Mouse (Mus musculus) erythroblast, embryonic 14.5 days (primary cell): Measurements from ENCODE around the gene Rabgap1l. TPM values are rescaled to one million over a fixed set of nuclear protein-coding genes. Genes with fewer than 3 reads are reported as not detected.
"Not testable (repeated sequence)": the region's sequence is repeated elsewhere in the genome, so short reads cannot be mapped to it uniquely, and the experiment has no call there.

Experiments used
- H3K27me3 ChIP-seq: 2 replicates; pipeline ENCODE4 v1.6.1; 2012; ENCODE audit warnings: inconsistent platforms; ENCODE audit not compliant: control insufficient read depth
- H3K36me3 ChIP-seq: 2 replicates; pipeline ENCODE4 v1.6.1; 2012; ENCODE audit warnings: mild to moderate bottlenecking, inconsistent platforms; ENCODE audit not compliant: control insufficient read depth
- H3K4me1 ChIP-seq: 2 replicates; pipeline ENCODE4 v1.6.1; 2012; ENCODE audit warnings: inconsistent platforms; ENCODE audit not compliant: control insufficient read depth
- H3K4me3 ChIP-seq: replicated peaks from 2 replicates; pipeline ENCODE3; 2012; ENCODE audit warnings: moderate library complexity, mild to moderate bottlenecking, inconsistent platforms
- H3K9me3 ChIP-seq: 2 replicates; pipeline ENCODE4 v1.6.1; 2012; ENCODE audit warnings: low read length, inconsistent platforms, mixed read lengths; ENCODE audit not compliant: control insufficient read depth
- GATA1 ChIP-seq: IDR thresholded peaks from 2 replicates; pipeline ENCODE4 v1.6.1; 2012; ENCODE audit warnings: low read length, inconsistent platforms, mixed read lengths
- TAL1 ChIP-seq: IDR thresholded peaks from 3 replicates; pipeline ENCODE4 v1.6.1; 2012; ENCODE audit warnings: low read length, inconsistent platforms, mixed read lengths
- polyA plus RNA-seq: library from polyadenylated mRNA; stranded (reverse); fragments of >175 nt; gene quantifications from 2 replicates; pipeline ENCODE4 v1.2.3, GENCODE M21; 2012

Rabgap1l gene
- polyA plus RNA-seq, 1 experiment, result 1.0 TPM

DNA sequence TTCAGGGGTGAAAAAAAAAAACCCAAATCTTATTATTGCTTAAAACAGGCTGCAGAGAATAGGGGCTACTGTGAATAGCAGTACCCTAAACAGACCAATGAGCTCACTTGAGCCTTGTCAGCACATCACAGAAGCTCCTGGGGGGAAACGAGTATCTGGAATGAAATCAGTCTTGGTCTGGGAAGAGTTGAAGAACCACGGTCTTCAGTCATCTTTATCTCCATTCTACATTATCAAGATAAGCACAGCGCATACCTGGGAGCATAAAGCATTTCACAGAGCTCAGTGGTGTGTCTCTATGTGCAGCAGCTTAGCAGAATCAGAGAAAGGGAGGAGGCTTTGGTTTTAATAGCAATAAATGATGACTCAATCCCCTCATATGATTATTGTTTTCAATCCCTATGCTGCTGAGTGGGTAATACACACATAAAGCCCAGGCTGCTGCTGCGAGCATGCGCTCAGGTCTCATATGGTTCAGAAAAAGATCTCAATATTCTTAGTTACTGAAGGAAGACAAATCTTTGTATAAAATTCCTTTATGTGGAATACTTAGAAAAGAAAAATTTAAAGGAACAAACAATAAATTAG is 505.9 kb downstream of the Rabgap1l start:
- no peaks in the 10 kb centered on the region; the same call in 1 of the 2 replicates for H3K36me3 ChIP-seq
- H3K27me3 ChIP-seq, result no peaks in the 10 kb centered on the region
- TF ChIP-seq TAL1, result no peak
- no peak for TF ChIP-seq GATA1
- H3K4me1 ChIP-seq, result peaks cover 35% of the 10 kb centered on the region
- H3K9me3 ChIP-seq, result no peaks in the 10 kb centered on the region
- H3K4me3 ChIP-seq, result no peak overlapping the region

DNA sequence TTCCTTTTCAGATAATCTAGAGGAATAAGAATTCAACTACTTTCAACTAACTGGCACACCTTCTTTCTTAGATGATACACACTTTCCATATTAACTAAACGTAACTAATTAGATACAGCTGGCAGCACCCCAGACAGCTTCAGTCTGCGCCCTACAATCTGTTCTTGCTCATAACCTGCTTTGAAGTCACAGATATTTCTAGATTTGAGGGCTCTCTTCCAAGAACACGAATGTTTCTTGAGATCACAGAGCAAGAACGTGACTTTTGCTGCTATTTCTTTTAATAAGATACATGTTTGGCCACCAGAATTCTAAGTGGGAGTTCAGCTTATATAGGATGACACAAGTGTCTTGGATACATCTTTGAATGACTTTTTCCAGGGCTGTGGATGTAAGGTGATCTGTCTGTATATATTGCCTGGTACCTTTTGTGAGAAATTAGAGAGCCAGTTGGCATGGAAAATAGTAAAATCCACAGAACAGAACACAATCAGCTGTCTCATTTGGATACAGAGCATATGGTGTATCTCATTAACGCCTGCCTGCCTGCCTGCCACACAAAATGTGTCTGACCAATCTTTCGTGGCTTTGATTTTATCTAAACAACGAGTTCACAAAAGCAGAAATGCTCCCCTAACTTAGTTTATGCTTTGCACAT is 506.5 kb downstream of the Rabgap1l start:
- Histone ChIP-seq H3K4me3 (no peak overlapping the region), H3K4me1 (peaks cover 41% of the 10 kb centered on the region), H3K36me3 (no peaks in the 10 kb centered on the region; the same call in 1 of the 2 replicates), H3K27me3 (no peaks in the 10 kb centered on the region), H3K9me3 (no peaks in the 10 kb centered on the region)
- no peak for TF ChIP-seq GATA1
- no peak for TF ChIP-seq TAL1

DNA sequence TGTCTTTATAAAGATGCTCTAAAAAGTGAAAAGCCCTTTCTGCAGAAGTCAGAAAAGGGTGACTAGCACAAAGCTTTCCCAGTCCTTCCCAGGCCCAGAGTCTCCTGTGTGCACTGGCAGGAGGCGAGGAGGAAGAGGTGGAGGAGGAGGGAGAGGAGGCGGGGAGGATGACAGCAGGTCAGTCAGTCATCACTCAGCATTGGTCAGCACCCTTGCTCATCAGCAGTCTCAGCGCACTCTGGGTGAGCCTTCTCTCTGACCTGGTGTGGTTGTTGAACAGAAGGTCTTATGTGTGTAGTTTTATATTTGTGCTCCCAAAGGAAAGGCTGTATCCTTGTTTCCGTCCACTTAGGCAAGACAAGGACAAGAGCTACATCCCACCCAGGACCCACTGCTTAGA is 508.8 kb downstream of the Rabgap1l start:
- Histone ChIP-seq H3K36me3 (no peaks in the 10 kb centered on the region; the same call in 1 of the 2 replicates), H3K4me3 (no peak overlapping the region), H3K4me1 (peaks cover 56% of the 10 kb centered on the region)

DNA sequence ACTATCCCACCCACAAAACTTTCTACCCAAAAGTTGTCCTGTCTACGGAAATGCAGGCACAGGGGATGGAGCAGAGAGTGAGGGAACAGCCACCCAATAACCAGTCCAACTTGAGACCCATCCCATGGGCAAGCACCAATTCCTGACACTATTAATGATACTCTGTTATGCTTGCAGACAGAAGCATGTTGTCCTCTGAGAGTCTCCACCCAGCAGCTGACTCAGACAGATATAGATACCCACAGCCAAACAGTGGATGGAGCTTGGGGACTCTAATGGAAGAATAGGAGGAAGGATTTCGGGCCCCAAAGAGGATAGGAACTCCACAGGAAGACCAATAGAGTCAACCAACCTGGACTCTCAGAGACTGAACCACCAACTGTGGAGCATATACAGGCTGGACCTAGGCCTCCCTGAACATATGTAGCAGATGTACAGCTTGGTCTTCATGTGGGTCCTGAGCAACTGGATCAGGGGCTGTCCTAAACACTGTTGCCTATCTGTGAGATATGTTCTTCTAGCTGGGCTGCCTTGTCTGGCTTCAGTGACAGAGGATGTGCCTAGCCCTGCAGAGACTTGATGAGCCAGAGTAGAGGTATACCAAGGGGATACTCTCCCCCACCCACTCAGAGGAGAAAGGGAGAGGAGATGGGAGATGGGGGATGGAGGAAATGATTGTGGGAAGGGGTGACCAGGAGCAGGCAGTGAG is 510.7 kb downstream of the Rabgap1l start:
- not testable (repeated sequence) for H3K9me3 ChIP-seq, H3K27me3 ChIP-seq, H3K36me3 ChIP-seq, H3K4me3 ChIP-seq
- H3K4me1 ChIP-seq, result peaks cover 59% of the 10 kb centered on the region

More for the DNA sequence above, 508.8 kb downstream of the Rabgap1l start:
- H3K27me3 ChIP-seq, result no peaks in the 10 kb centered on the region
- TF ChIP-seq GATA1, result no peak
- no peak for TF ChIP-seq TAL1
- no peaks in the 10 kb centered on the region for H3K9me3 ChIP-seq

DNA sequence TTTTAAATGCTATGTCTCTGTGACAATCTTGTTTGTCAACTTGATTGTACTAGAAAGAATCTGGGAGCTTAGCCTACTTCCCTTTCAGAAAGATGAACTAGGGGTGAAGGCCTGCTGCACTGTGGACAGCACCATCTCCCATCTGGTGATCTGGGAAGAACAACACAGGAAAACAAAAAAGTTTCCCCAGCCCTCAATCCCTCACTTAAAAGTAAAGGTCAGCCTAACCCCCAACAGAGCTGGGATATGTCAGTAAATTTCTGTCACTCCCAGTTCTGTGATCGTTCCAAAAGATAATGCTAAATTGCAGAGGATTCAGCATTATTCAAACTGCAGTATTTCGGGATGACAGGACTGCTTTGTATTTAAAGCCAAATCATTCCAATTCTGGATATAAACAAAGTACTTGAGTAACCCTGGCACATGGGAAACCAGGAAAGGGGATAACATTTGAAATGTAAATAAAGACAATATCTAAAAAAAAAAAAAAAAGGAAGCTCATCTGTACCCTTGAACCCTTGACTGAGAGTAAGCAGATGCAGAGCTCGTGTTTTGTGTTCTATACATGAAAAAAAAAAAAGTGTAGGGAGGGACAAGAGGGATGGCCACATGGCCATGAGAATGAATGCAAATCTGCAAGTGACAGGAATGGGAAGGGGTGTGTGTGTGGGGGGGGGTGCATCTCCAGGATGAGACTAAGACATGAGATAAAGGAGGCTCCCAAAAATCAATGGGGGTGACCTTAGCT is 511.5 kb downstream of the Rabgap1l start:
- Histone ChIP-seq H3K4me3 (no peak overlapping the region), H3K4me1 (peaks cover 53% of the 10 kb centered on the region), H3K27me3 (no peaks in the 10 kb centered on the region), H3K36me3 (no peaks in the 10 kb centered on the region; the same call in 1 of the 2 replicates), H3K9me3 (no peaks in the 10 kb centered on the region)
- TF ChIP-seq TAL1 (no peak), GATA1 (no peak)

DNA sequence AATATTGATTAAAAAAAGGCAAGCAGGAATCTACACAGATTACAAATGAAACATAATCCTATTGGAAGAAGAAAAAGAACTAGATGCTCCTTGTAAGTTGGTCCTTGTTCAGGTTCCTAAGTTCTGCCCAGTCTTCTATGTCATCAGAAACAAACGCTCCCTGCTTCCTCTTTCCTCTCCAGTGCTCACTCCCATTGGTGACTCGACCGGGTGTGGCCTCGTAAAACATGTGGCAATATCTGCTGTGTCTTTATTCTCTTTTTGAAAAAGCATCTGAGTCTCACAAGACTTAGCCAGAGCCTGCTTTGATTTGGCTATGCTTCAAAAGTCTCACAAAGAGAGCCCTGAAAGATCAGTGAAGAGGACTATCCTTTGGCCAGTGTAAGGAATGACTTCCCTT is 512.4 kb downstream of the Rabgap1l start:
- Histone ChIP-seq H3K36me3 (no peaks in the 10 kb centered on the region; the same call in 1 of the 2 replicates), H3K9me3 (no peaks in the 10 kb centered on the region), H3K27me3 (no peaks in the 10 kb centered on the region), H3K4me1 (peaks cover 49% of the 10 kb centered on the region), H3K4me3 (no peak overlapping the region)
- TF ChIP-seq TAL1, result no peak
- TF ChIP-seq GATA1, result no peak

DNA sequence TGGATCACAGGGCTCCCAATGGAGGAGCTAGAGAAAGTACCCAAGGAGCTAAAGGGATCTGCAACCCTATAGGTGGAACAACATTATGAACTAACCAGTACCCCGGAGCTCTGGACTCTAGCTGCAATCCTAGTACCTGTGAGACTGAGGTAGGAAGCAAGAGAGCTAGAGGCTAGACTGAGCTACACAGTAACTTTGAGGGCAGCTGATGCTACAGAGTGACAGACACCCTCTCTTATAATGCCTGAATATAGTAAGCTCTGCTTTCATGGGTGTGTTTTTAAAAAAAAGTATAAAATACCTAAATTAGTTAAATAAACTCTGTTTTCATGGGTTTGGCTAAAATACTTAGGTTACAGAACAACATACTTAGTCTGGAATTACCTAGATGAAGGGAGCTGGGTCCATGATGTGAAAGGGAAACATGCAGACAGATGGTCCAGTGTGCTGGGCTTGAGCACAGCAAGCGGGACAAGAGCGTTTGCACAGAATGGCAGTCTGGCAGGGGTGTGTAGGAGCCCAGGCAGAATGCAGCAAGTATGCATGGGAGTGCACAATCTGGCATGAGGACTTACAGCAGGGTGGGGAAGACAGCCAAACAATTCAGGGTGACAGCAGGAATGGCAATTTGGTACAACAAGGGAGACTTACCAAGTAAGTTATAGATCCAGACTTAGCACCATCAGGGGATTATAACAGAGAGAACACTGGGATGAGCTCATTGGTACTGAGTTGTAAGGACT is 514.9 kb downstream of the Rabgap1l start:
- no peaks in the 10 kb centered on the region for H3K27me3 ChIP-seq
- H3K9me3 ChIP-seq, result no peaks in the 10 kb centered on the region
- H3K36me3 ChIP-seq, result no peaks in the 10 kb centered on the region
- TF ChIP-seq TAL1 (no peak), GATA1 (no peak)
- no peak overlapping the region for H3K4me3 ChIP-seq
- H3K4me1 ChIP-seq, result peaks cover 42% of the 10 kb centered on the region

DNA sequence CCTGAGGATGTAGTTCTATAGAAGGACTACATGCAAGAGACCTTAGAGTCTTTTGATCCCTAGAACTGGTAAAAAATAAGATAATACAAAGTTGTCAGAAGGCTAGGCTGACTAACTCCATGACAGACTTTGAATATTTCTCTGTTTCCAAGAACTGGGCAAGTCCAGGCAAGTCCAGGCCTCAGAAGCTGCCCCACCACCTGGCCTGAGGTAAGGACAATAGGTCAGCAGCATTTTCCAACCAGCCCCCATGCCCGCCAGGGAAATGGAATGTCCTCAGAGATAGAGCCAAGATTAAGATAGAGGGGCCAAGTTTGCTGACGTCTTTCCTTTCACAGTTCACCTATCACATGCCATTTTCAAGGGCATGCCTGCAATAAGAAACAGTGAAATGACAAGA is 517.8 kb downstream of the Rabgap1l start:
- Histone ChIP-seq H3K36me3 (no peaks in the 10 kb centered on the region; the same call in 1 of the 2 replicates), H3K9me3 (no peaks in the 10 kb centered on the region), H3K4me3 (no peak overlapping the region), H3K4me1 (peaks cover 20% of the 10 kb centered on the region), H3K27me3 (no peaks in the 10 kb centered on the region)
- TF ChIP-seq TAL1, result no peak
- TF ChIP-seq GATA1, result no peak
